Mouse (Mus musculus) layer of hippocampus, adult 18-20 months (tissue): ENCODE data around the gene Rnase13. TPM values are rescaled to one million over a fixed set of nuclear protein-coding genes. Genes with fewer than 3 reads are reported as not detected.

ENCODE experiments used
- DNase-seq, 2 experiments: peaks; one replicate each; pipeline ENCODE4 v3.0.0; 2022; ENCODE audit warnings: low spot score in 2 of 2
- total RNA-seq, 2 experiments: library from RNA; stranded (reverse); gene quantifications; 2 replicates each; pipeline ENCODE4 v1.2.3; 2021

Rnase13 gene
- total RNA-seq, 2 experiments from 2014 or later, result not detected

GRCm38 (mm10) chr14:51913960-51914762, 8.4 kb downstream of the Rnase13 start, which contains the start of gene Ndrg2:
TSS of gene Ndrg2 (minus strand) at chr14:51914158.
- peak; percentile 59 to 81 for DNase-seq

GRCm38 (mm10) chr14:51913062-51913959, 9.3 kb downstream of the Rnase13 start:
- DNase-seq, result peak; percentile 40 to 66

- DNase-seq, result no peak
Measured at GRCm38 (mm10) chr14:51912391-51913061, 10.0 kb downstream of the Rnase13 start.

GRCm38 (mm10) chr14:51911301-51911700, 11.3 kb downstream of the Rnase13 start:
- DNase-seq, result no peak

- DNase-seq, result no peak
Measured at GRCm38 (mm10) chr14:51906102-51906501, 16.5 kb downstream of the Rnase13 start.

GRCm38 (mm10) chr14:51904706-51905105, 17.9 kb downstream of the Rnase13 start:
- DNase-seq, result no peak

GRCm38 (mm10) chr14:51903782-51904181, 18.8 kb downstream of the Rnase13 start:
- no peak for DNase-seq

GRCm38 (mm10) chr14:51902806-51903710, 19.5 kb downstream of the Rnase13 start:
- peak; percentile 40 to 73 for DNase-seq

GRCm38 (mm10) chr14:51899351-51899750, 23.2 kb downstream of the Rnase13 start:
- no peak for DNase-seq

GRCm38 (mm10) chr14:51896539-51897170, 25.9 kb downstream of the Rnase13 start:
- DNase-seq, result no peak

- no peak for DNase-seq
Measured at GRCm38 (mm10) chr14:51896019-51896418, 26.6 kb downstream of the Rnase13 start.

GRCm38 (mm10) chr14:51895071-51895470, 27.5 kb downstream of the Rnase13 start:
- DNase-seq, result no peak

- no peak for DNase-seq
Measured at GRCm38 (mm10) chr14:51893809-51894208, 28.8 kb downstream of the Rnase13 start.

- no peak for DNase-seq
Measured at GRCm38 (mm10) chr14:51893094-51893794, 29.3 kb downstream of the Rnase13 start.

- no peak for DNase-seq
Measured at GRCm38 (mm10) chr14:51892191-51892939, 30.2 kb downstream of the Rnase13 start, which contains the start of gene Slc39a2. TSS of gene Slc39a2 (plus strand) at chr14:51892889.

GRCm38 (mm10) chr14:51889833-51890232, 32.7 kb downstream of the Rnase13 start:
- DNase-seq, result no peak

GRCm38 (mm10) chr14:51886051-51886450, 36.5 kb downstream of the Rnase13 start:
- no peak for DNase-seq

GRCm38 (mm10) chr14:51884598-51885331, 37.8 kb downstream of the Rnase13 start, which contains the start of gene Mettl17:
TSS of gene Mettl17 (plus strand) at chr14:51884842.
- peak; percentile 88 to 95 for DNase-seq
